In the genomic region with DNA sequence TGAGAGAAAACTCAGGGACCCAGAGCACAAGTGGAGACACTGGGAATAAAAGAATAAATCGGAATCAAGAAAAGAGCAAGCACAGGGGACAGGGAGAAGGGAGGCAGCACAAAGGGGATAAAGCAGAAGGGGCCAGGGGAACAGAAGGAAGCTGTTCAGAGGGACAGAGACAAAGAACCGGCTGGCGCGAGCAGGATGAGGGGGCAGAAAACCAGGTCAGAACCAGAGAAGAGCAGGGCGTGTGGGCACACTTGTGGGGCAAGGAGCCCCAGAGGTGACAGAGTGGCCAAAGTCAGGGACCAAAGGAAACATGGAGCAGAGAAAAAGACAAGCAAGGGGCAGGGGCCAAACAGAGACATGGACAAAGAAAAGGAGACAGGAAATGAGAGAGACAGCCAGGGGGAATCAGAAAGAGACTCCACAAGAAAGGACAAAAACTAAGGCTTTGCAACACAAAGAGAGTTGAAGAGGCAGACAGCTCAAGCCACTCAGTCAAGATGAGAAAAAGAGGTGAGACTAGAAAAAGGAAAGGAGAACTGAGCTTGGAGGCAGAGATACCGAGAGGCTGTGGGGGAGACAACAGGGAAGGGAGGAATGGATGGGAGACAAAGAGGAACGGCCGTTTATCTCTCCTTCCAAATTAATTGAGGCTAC, we compare ENCODE assay signal across 20 mouse cellular contexts. TPM values are rescaled to one million over a fixed set of nuclear protein-coding genes. Genes with fewer than 3 reads are reported as not detected.
DNase-seq lines count a peak whose midpoint lies in the region; ATAC-seq lines count a peak whose summit lies in the region.
"Had no signal": no experiment of that assay in that cellular context is flagged by ENCODE, and none has a peak within 500 bp of the region (broad histone marks: within the 10 kb centered on the region; RNA-seq: fewer than 3 reads in every experiment).

No protein-coding gene starts in this region.

- peak; percentile 58 for DNase-seq in midbrain, embryonic 10.5 days (ENCODE audit: low spot score)
- DNase-seq in forebrain, embryonic 11.5 days (ENCODE audit: low spot score), result no peak
- DNase-seq in hindbrain, embryonic 14.5 days (ENCODE audit: low spot score), result no peak
- DNase-seq in left cerebral cortex, adult 9 months (ENCODE audit: low spot score in 2 of 2), result no peak
- DNase-seq in thymus, postnatal 0 days (ENCODE audit: low spot score), result no peak
- DNase-seq in adrenal gland, postnatal 36 days, result no peak
- DNase-seq: heart, adult 11 months; lung, postnatal 10 days; thymus, postnatal 14 days had no signal

- H3K9me3 ChIP-seq in midbrain, embryonic 10.5 days (replicated peaks), result no peaks in the 10 kb centered on the region
- no peaks in the 10 kb centered on the region for H3K9me3 ChIP-seq in midbrain, embryonic 16.5 days (replicated peaks; ENCODE audit: control insufficient read depth, low read length, poor library complexity, severe bottlenecking)
- H3K9me3 ChIP-seq in forebrain, embryonic 11.5 days (ENCODE audit: control insufficient read depth, low read length), result no peaks in the 10 kb centered on the region
- no peaks in the 10 kb centered on the region for H3K9me3 ChIP-seq in hindbrain, embryonic 14.5 days (ENCODE audit: control insufficient read depth, low read length)
- H3K9me3 ChIP-seq in neural tube, embryonic 15.5 days (replicated peaks), result no peaks in the 10 kb centered on the region
- H3K9me3 ChIP-seq: liver, embryonic 12.5 days had no signal

- H3K36me3 ChIP-seq in midbrain, embryonic 10.5 days, result no peaks in the 10 kb centered on the region
- H3K36me3 ChIP-seq in midbrain, embryonic 16.5 days (ENCODE audit: control insufficient read depth, insufficient read depth, low read length), result no peaks in the 10 kb centered on the region
- H3K36me3 ChIP-seq in forebrain, embryonic 11.5 days (ENCODE audit: control insufficient read depth, insufficient read depth, low read length), result no peaks in the 10 kb centered on the region
- H3K36me3 ChIP-seq in hindbrain, embryonic 14.5 days (replicated peaks; ENCODE audit: control insufficient read depth, insufficient read depth), result no peaks in the 10 kb centered on the region
- H3K36me3 ChIP-seq in neural tube, embryonic 15.5 days, result no peaks in the 10 kb centered on the region
- H3K36me3 ChIP-seq: liver, embryonic 12.5 days had no signal

- no peak overlapping the region for H3K4me2 ChIP-seq in midbrain, embryonic 16.5 days (ENCODE audit: low read length)
- no peak overlapping the region for H3K4me2 ChIP-seq in forebrain, embryonic 11.5 days (ENCODE audit: low read depth, low read length, severe bottlenecking)
- H3K4me2 ChIP-seq in hindbrain, embryonic 14.5 days (replicated peaks), result no peak overlapping the region
- H3K4me2 ChIP-seq in neural tube, embryonic 15.5 days, result 0 out of 2 replicates have a peak overlapping the region, but pooled peaks have one; percentile 8
- H3K4me2 ChIP-seq: liver, embryonic 12.5 days had no signal

- H3K27ac ChIP-seq in midbrain, embryonic 10.5 days (replicated peaks), result peak overlapping the region; percentile 80
- H3K27ac ChIP-seq in midbrain, embryonic 16.5 days (ENCODE audit: low read length), result no peak overlapping the region
- H3K27ac ChIP-seq in forebrain, embryonic 11.5 days (ENCODE audit: low read depth, low read length), result no peak overlapping the region
- peak overlapping the region; percentile 49 for H3K27ac ChIP-seq in hindbrain, embryonic 14.5 days
- H3K27ac ChIP-seq in neural tube, embryonic 15.5 days (replicated peaks), result peak overlapping the region; percentile 52; the same call in 1 of the 2 replicates
- H3K27ac ChIP-seq: liver, embryonic 12.5 days had no signal

- H3K27me3 ChIP-seq in midbrain, embryonic 10.5 days (ENCODE audit: low read depth, poor library complexity, severe bottlenecking), result peaks cover 100% of the 10 kb centered on the region
- H3K27me3 ChIP-seq in midbrain, embryonic 16.5 days (ENCODE audit: control insufficient read depth, insufficient read depth, low read depth, low read length), result peaks cover 11% of the 10 kb centered on the region
- peaks cover 40% of the 10 kb centered on the region for H3K27me3 ChIP-seq in forebrain, embryonic 11.5 days (ENCODE audit: control insufficient read depth, insufficient read depth, low read length)
- peaks cover 60% of the 10 kb centered on the region for H3K27me3 ChIP-seq in hindbrain, embryonic 14.5 days (ENCODE audit: control insufficient read depth, insufficient read depth, low read length)
- H3K27me3 ChIP-seq in neural tube, embryonic 15.5 days (replicated peaks), result peaks cover 50% of the 10 kb centered on the region

- no peak overlapping the region for H3K9ac ChIP-seq in midbrain, embryonic 16.5 days (ENCODE audit: low read depth, low read length)
- H3K9ac ChIP-seq in forebrain, embryonic 11.5 days (ENCODE audit: low read length), result 0 out of 2 replicates have a peak overlapping the region, but pooled peaks have one; percentile 3
- peak overlapping the region; percentile 28; the same call in 1 of the 2 replicates for H3K9ac ChIP-seq in hindbrain, embryonic 14.5 days
- no peak overlapping the region for H3K9ac ChIP-seq in neural tube, embryonic 15.5 days (replicated peaks)
- H3K9ac ChIP-seq: liver, embryonic 12.5 days had no signal

- ATAC-seq in midbrain, embryonic 16.5 days, result no peak
- ATAC-seq in forebrain, embryonic 11.5 days (replicated peaks; ENCODE audit: low FRiP score), result no peak
- ATAC-seq in hindbrain, embryonic 14.5 days (ENCODE audit: low FRiP score), result no peak
- ATAC-seq in neural tube, embryonic 15.5 days (ENCODE audit: low FRiP score), result no peak
- ATAC-seq: activated CD4-positive, CD25-positive, alpha-beta regulatory T cell, adult 4 months; inflammation-experienced regulatory T-cells, adult 6 months; liver, embryonic 12.5 days had no signal

- peak overlapping the region; percentile 26 for H3K4me3 ChIP-seq in midbrain, embryonic 10.5 days
- no peak overlapping the region for H3K4me3 ChIP-seq in midbrain, embryonic 16.5 days (ENCODE audit: low read depth, low read length)
- H3K4me3 ChIP-seq in forebrain, embryonic 11.5 days (ENCODE audit: low read depth, low read length), result no peak overlapping the region
- H3K4me3 ChIP-seq in hindbrain, embryonic 14.5 days (replicated peaks; ENCODE audit: low read length), result no peak overlapping the region
- no peak overlapping the region for H3K4me3 ChIP-seq in neural tube, embryonic 15.5 days (replicated peaks)
- H3K4me3 ChIP-seq: liver, embryonic 12.5 days had no signal

- 4% methylated on average over 8 of the region's 8 CpGs for WGBS in midbrain, embryonic 10.5 days
- WGBS in midbrain, embryonic 16.5 days, result 9% methylated on average over 8 of the region's 8 CpGs
- WGBS in forebrain, embryonic 11.5 days, result 6% methylated on average over 8 of the region's 8 CpGs
- WGBS in hindbrain, embryonic 14.5 days, result 4% methylated on average over 8 of the region's 8 CpGs
- 6% methylated on average over 8 of the region's 8 CpGs for WGBS in neural tube, embryonic 15.5 days

- H3K4me1 ChIP-seq in midbrain, embryonic 10.5 days, result peaks cover 49% of the 10 kb centered on the region
- H3K4me1 ChIP-seq in midbrain, embryonic 16.5 days (ENCODE audit: control insufficient read depth, insufficient read depth, low read length), result peaks cover 15% of the 10 kb centered on the region
- peaks cover 11% of the 10 kb centered on the region; the same call in 1 of the 2 replicates for H3K4me1 ChIP-seq in forebrain, embryonic 11.5 days (replicated peaks; ENCODE audit: control insufficient read depth, insufficient read depth, low read length)
- peaks cover 24% of the 10 kb centered on the region for H3K4me1 ChIP-seq in hindbrain, embryonic 14.5 days (replicated peaks; ENCODE audit: control insufficient read depth, insufficient read depth, low read length)
- peaks cover 44% of the 10 kb centered on the region for H3K4me1 ChIP-seq in neural tube, embryonic 15.5 days
- H3K4me1 ChIP-seq: liver, embryonic 12.5 days had no signal

RNA-seq across cellular contexts. Expression of gene Pax2, which starts 59.7 kb away (rescaled TPM):
- polyA plus RNA-seq in midbrain, embryonic 10.5 days (2016; fragmentation: Nextera tagmentation; extraction: Ambion mirVana), result 0.60 and 1.1 TPM in 2 replicates
- polyA plus RNA-seq in midbrain, embryonic 16.5 days (2015; fragmentation: Nextera tagmentation; extraction: Ambion mirVana), result 0.33 and 0.41 TPM in 2 replicates
- polyA plus RNA-seq in forebrain, embryonic 11.5 days (2014; fragmentation: Nextera tagmentation; extraction: Ambion mirVana), result 0.20 and 0.39 TPM in 2 replicates
- 18.7 and 22.1 TPM in 2 replicates for polyA plus RNA-seq in hindbrain, embryonic 14.5 days (2014; fragmentation: Nextera tagmentation; extraction: Ambion mirVana)
- 16.5 and 20.5 TPM in 2 replicates for polyA plus RNA-seq in neural tube, embryonic 15.5 days (2015; fragmentation: Nextera tagmentation; extraction: Ambion mirVana)
- 0.04 TPM in 1 of 2 replicates, not detected in the other for polyA plus RNA-seq in thymus, postnatal 0 days (2015; fragmentation: Nextera tagmentation; extraction: Ambion mirVana)
- total RNA-seq in adrenal gland, postnatal 36 days (2021), result not detected
- total RNA-seq: common myeloid progenitor, adult 5-6 weeks; megakaryocyte-erythroid progenitor cell, adult 5-6 weeks; MEL had no signal
- polyA plus RNA-seq: activated CD4-positive, CD25-positive, alpha-beta regulatory T cell, adult 4 months; heart, embryonic 16.5 days; inflammation-experienced regulatory T-cells, adult 6 months; liver, embryonic 12.5 days; small intestine, adult 2 months; stomach, embryonic 14.5 days had no signal

Comparison
In these comparisons a context has a peak if more than half of its experiments do, and no peak if none do; other contexts are left out.
1. H3K27ac ChIP-seq: peak in midbrain, embryonic 10.5 days (single experiment), hindbrain, embryonic 14.5 days (single experiment) and neural tube, embryonic 15.5 days (single experiment); none in midbrain, embryonic 16.5 days (single experiment) and forebrain, embryonic 11.5 days (single experiment).
2. H3K9ac ChIP-seq: peak in forebrain, embryonic 11.5 days (single experiment) and hindbrain, embryonic 14.5 days (single experiment); none in midbrain, embryonic 16.5 days (single experiment) and neural tube, embryonic 15.5 days (single experiment).